Mouse (Mus musculus) cerebellum, adult 2 months (tissue): ENCODE measurements around the gene Epha3.

Source experiments
- CTCF ChIP-seq: fragments of 200-500 bp; IDR thresholded peaks from 2 replicates; pipeline ENCODE4 v1.5.1; 2011; ENCODE audit warnings: low read depth, mild to moderate bottlenecking, control low read depth, low read length, moderate library complexity, borderline replicate concordance; ENCODE audit not compliant: insufficient read depth
- POLR2A ChIP-seq: fragments of 200-500 bp; IDR thresholded peaks from 2 replicates; pipeline ENCODE4 v1.6.1; 2011; ENCODE audit warnings: low read length, control low read depth, borderline replicate concordance; ENCODE audit not compliant: insufficient read depth

GRCm38 (mm10) chr16:63657743-63658142 is 206.2 kb downstream of the Epha3 start:
- TF ChIP-seq CTCF (no peak), POLR2A (no peak)
